Mouse (Mus musculus): Measurements from ENCODE around the gene Npas2.
A peak's percentile ranks its signal among the peaks of the same experiment; 100 is the strongest.

Npas2 gene

GRCm38 (mm10) chr1:39192997-39193861, at the start of gene Npas2:
Npas2 (plus strand) TSS chr1:39193731.
- peak; percentile 42 for DNase-seq (ENCODE audit: low spot score)

- DNase-seq (ENCODE audit: low spot score), result no peak
Observed at GRCm38 (mm10) chr1:39156778-39157177, 36.8 kb upstream of the Npas2 start.

GRCm38 (mm10) chr1:39160167-39160566, 33.4 kb upstream of the Npas2 start:
- DNase-seq (ENCODE audit: low spot score), result no peak

GRCm38 (mm10) chr1:39163077-39163476, 30.5 kb upstream of the Npas2 start:
- DNase-seq (ENCODE audit: low spot score), result no peak

GRCm38 (mm10) chr1:39176690-39177089, 16.8 kb upstream of the Npas2 start:
- no peak for DNase-seq (ENCODE audit: low spot score)

- no peak for DNase-seq (ENCODE audit: low spot score)
Observed at GRCm38 (mm10) chr1:39177211-39177610, 16.3 kb upstream of the Npas2 start.

GRCm38 (mm10) chr1:39179806-39180205, 13.7 kb upstream of the Npas2 start:
- no peak for DNase-seq (ENCODE audit: low spot score)

- DNase-seq (ENCODE audit: low spot score), result no peak
Observed at GRCm38 (mm10) chr1:39180517-39180916, 13.0 kb upstream of the Npas2 start.

- DNase-seq (ENCODE audit: low spot score), result no peak
Observed at GRCm38 (mm10) chr1:39181901-39182300, 11.6 kb upstream of the Npas2 start.

GRCm38 (mm10) chr1:39185833-39186232, 7.7 kb upstream of the Npas2 start:
- no peak for DNase-seq (ENCODE audit: low spot score)

- peak; percentile 38 for DNase-seq (ENCODE audit: low spot score)
Observed at GRCm38 (mm10) chr1:39186711-39187437, 6.7 kb upstream of the Npas2 start.

- DNase-seq (ENCODE audit: low spot score), result peak; percentile 5
Observed at GRCm38 (mm10) chr1:39191122-39191521, 2.4 kb upstream of the Npas2 start.

GRCm38 (mm10) chr1:39192460-39192996, 1.0 kb upstream of the Npas2 start:
- peak; percentile 67 for DNase-seq (ENCODE audit: low spot score)

- peak; percentile 52 for DNase-seq (ENCODE audit: low spot score)
Observed at GRCm38 (mm10) chr1:39193862-39194675, 538 bp downstream of the Npas2 start.

GRCm38 (mm10) chr1:39194959-39195358, 1.4 kb downstream of the Npas2 start:
- peak; percentile 6 for DNase-seq (ENCODE audit: low spot score)

GRCm38 (mm10) chr1:39196126-39196525, 2.6 kb downstream of the Npas2 start:
- peak; percentile 40 for DNase-seq (ENCODE audit: low spot score)

- DNase-seq (ENCODE audit: low spot score), result peak; percentile 59
Observed at GRCm38 (mm10) chr1:39196676-39197375, 3.3 kb downstream of the Npas2 start.

GRCm38 (mm10) chr1:39205021-39205420, 11.5 kb downstream of the Npas2 start:
- no peak for DNase-seq (ENCODE audit: low spot score)

GRCm38 (mm10) chr1:39205697-39206096, 12.2 kb downstream of the Npas2 start:
- no peak for DNase-seq (ENCODE audit: low spot score)

- peak; percentile 15 for DNase-seq (ENCODE audit: low spot score)
Observed at GRCm38 (mm10) chr1:39206942-39207341, 13.4 kb downstream of the Npas2 start.

GRCm38 (mm10) chr1:39210928-39211327, 17.4 kb downstream of the Npas2 start:
- peak; percentile 42 for DNase-seq (ENCODE audit: low spot score)

All from retina, embryonic 14.5 days (tissue).